Mouse (Mus musculus): ENCODE measurements at regions not wholly inside any gene's neighbourhood (a gene's known extent, or its start where the extent isn't known, plus 50 kb on each side); places are given as distances from the start of the nearest gene placed in this dataset.

- DNase-seq (ENCODE audit: low read depth) = no peak
- TF ChIP-seq CTCF (IDR thresholded peaks at IDR 0.05; ENCODE audit: borderline replicate concordance, extremely low read depth, insufficient read depth, insufficient read length) (no peak), POLR2A (IDR thresholded peaks at IDR 0.05; ENCODE audit: borderline replicate concordance, extremely low read depth, insufficient read depth, insufficient read length, poor library complexity, severe bottlenecking) (no peak)
These were observed 148.4 kb upstream of the Adra1b start for GRCm38 (mm10) chr11:44049253-44049976.

GRCm38 (mm10) chr11:44052481-44052880 lies 151.5 kb upstream of the Adra1b start:
- no peak for DNase-seq (ENCODE audit: low read depth)
- TF ChIP-seq CTCF (IDR thresholded peaks at IDR 0.05; ENCODE audit: borderline replicate concordance, extremely low read depth, insufficient read depth, insufficient read length) = no peak
- no peak for TF ChIP-seq POLR2A (IDR thresholded peaks at IDR 0.05; ENCODE audit: borderline replicate concordance, extremely low read depth, insufficient read depth, insufficient read length, poor library complexity, severe bottlenecking)

- DNase-seq (ENCODE audit: low read depth) = no peak
- no peak for TF ChIP-seq POLR2A (IDR thresholded peaks at IDR 0.05; ENCODE audit: borderline replicate concordance, extremely low read depth, insufficient read depth, insufficient read length, poor library complexity, severe bottlenecking)
- no peak for TF ChIP-seq CTCF (IDR thresholded peaks at IDR 0.05; ENCODE audit: borderline replicate concordance, extremely low read depth, insufficient read depth, insufficient read length)
These were observed 161.4 kb upstream of the Adra1b start for GRCm38 (mm10) chr11:44062446-44062845.

- DNase-seq (ENCODE audit: low read depth) = no peak
- no peak for TF ChIP-seq CTCF (IDR thresholded peaks at IDR 0.05; ENCODE audit: borderline replicate concordance, extremely low read depth, insufficient read depth, insufficient read length)
- no peak for TF ChIP-seq POLR2A (IDR thresholded peaks at IDR 0.05; ENCODE audit: borderline replicate concordance, extremely low read depth, insufficient read depth, insufficient read length, poor library complexity, severe bottlenecking)
These were observed 165.2 kb upstream of the Adra1b start for GRCm38 (mm10) chr11:44066176-44066575.

GRCm38 (mm10) chr11:44083716-44084115 lies 182.7 kb upstream of the Adra1b start:
- TF ChIP-seq CTCF (IDR thresholded peaks at IDR 0.05; ENCODE audit: borderline replicate concordance, extremely low read depth, insufficient read depth, insufficient read length) = no peak
- no peak for TF ChIP-seq POLR2A (IDR thresholded peaks at IDR 0.05; ENCODE audit: borderline replicate concordance, extremely low read depth, insufficient read depth, insufficient read length, poor library complexity, severe bottlenecking)
- DNase-seq (ENCODE audit: low read depth) = peak; percentile 36

- DNase-seq (ENCODE audit: low read depth) = no peak
- TF ChIP-seq CTCF (IDR thresholded peaks at IDR 0.05; ENCODE audit: borderline replicate concordance, extremely low read depth, insufficient read depth, insufficient read length) (peak; percentile 39; the same call in 1 of the 2 replicates), POLR2A (IDR thresholded peaks at IDR 0.05; ENCODE audit: borderline replicate concordance, extremely low read depth, insufficient read depth, insufficient read length, poor library complexity, severe bottlenecking) (no peak)
These were observed 185.9 kb upstream of the Adra1b start for GRCm38 (mm10) chr11:44086951-44087350.

GRCm38 (mm10) chr11:44089514-44089913 lies 188.5 kb upstream of the Adra1b start:
- DNase-seq (ENCODE audit: low read depth) = no peak
- no peak for TF ChIP-seq POLR2A (IDR thresholded peaks at IDR 0.05; ENCODE audit: borderline replicate concordance, extremely low read depth, insufficient read depth, insufficient read length, poor library complexity, severe bottlenecking)
- TF ChIP-seq CTCF (IDR thresholded peaks at IDR 0.05; ENCODE audit: borderline replicate concordance, extremely low read depth, insufficient read depth, insufficient read length) = no peak

GRCm38 (mm10) chr11:44095280-44095679 lies 194.3 kb upstream of the Adra1b start:
- TF ChIP-seq CTCF (IDR thresholded peaks at IDR 0.05; ENCODE audit: borderline replicate concordance, extremely low read depth, insufficient read depth, insufficient read length) (no peak), POLR2A (IDR thresholded peaks at IDR 0.05; ENCODE audit: borderline replicate concordance, extremely low read depth, insufficient read depth, insufficient read length, poor library complexity, severe bottlenecking) (no peak)
- no peak for DNase-seq (ENCODE audit: low read depth)

- DNase-seq (ENCODE audit: low read depth) = peak; percentile 47
- TF ChIP-seq CTCF (IDR thresholded peaks at IDR 0.05; ENCODE audit: borderline replicate concordance, extremely low read depth, insufficient read depth, insufficient read length) (no peak), POLR2A (IDR thresholded peaks at IDR 0.05; ENCODE audit: borderline replicate concordance, extremely low read depth, insufficient read depth, insufficient read length, poor library complexity, severe bottlenecking) (no peak)
These were observed 202.3 kb upstream of the Adra1b start for GRCm38 (mm10) chr11:44103188-44103840.

GRCm38 (mm10) chr11:44103841-44104191 lies 202.8 kb upstream of the Adra1b start:
- DNase-seq (ENCODE audit: low read depth) = peak; percentile 90

GRCm38 (mm10) chr11:44106231-44106630 lies 205.2 kb upstream of the Adra1b start:
- no peak for TF ChIP-seq POLR2A (IDR thresholded peaks at IDR 0.05; ENCODE audit: borderline replicate concordance, extremely low read depth, insufficient read depth, insufficient read length, poor library complexity, severe bottlenecking)
- TF ChIP-seq CTCF (IDR thresholded peaks at IDR 0.05; ENCODE audit: borderline replicate concordance, extremely low read depth, insufficient read depth, insufficient read length) = no peak
- no peak for DNase-seq (ENCODE audit: low read depth)

More at GRCm38 (mm10) chr11:44103841-44104191, 202.8 kb upstream of the Adra1b start:
- TF ChIP-seq CTCF (IDR thresholded peaks at IDR 0.05; ENCODE audit: borderline replicate concordance, extremely low read depth, insufficient read depth, insufficient read length) = no peak
- TF ChIP-seq POLR2A (IDR thresholded peaks at IDR 0.05; ENCODE audit: borderline replicate concordance, extremely low read depth, insufficient read depth, insufficient read length, poor library complexity, severe bottlenecking) = no peak

GRCm38 (mm10) chr11:44111525-44111924 lies 210.5 kb upstream of the Adra1b start:
- no peak for TF ChIP-seq POLR2A (IDR thresholded peaks at IDR 0.05; ENCODE audit: borderline replicate concordance, extremely low read depth, insufficient read depth, insufficient read length, poor library complexity, severe bottlenecking)
- no peak for TF ChIP-seq CTCF (IDR thresholded peaks at IDR 0.05; ENCODE audit: borderline replicate concordance, extremely low read depth, insufficient read depth, insufficient read length)
- peak; percentile 66 for DNase-seq (ENCODE audit: low read depth)
